Mouse (Mus musculus) brain, embryonic 14.5 days (tissue): ENCODE results near the gene Olfr1411. TPM values are rescaled to one million over a fixed set of nuclear protein-coding genes. Genes with fewer than 3 reads are reported as not detected.

ENCODE experiments used
- DNase-seq: peaks from one replicate; pipeline ENCODE4 v3.0.0-alpha.2; 2011; ENCODE audit warnings: low read depth
- CTCF ChIP-seq: fragments of 200-500 bp; IDR thresholded peaks from 2 replicates; pipeline ENCODE4 v1.5.1; 2012; ENCODE audit warnings: inconsistent platforms, mild to moderate bottlenecking, moderate library complexity, borderline replicate concordance; ENCODE audit not compliant: insufficient read depth, insufficient read length; ENCODE audit errors: extremely low read depth
- POLR2A ChIP-seq: fragments of 200-500 bp; IDR thresholded peaks from 2 replicates; pipeline ENCODE4 v1.6.1; 2012; ENCODE audit warnings: mild to moderate bottlenecking, inconsistent platforms, borderline replicate concordance; ENCODE audit not compliant: poor library complexity, insufficient read depth, insufficient read length, severe bottlenecking; ENCODE audit errors: extremely low read depth
- polyA plus RNA-seq: library from polyadenylated mRNA; depleted of rRNA; stranded (reverse); fragments of >200 nt; gene quantifications from 2 replicates; pipeline ENCODE4 v1.2.3, GENCODE M21; 2012; rRNA removed

Olfr1411 gene
- polyA plus RNA-seq, 1 experiment: not detected

- TF ChIP-seq CTCF: no peak
- TF ChIP-seq POLR2A: no peak
- no peak for DNase-seq
Observed at GRCm38 (mm10) chr1:92640393-92640792, 46.2 kb downstream of the Olfr1411 start.

- DNase-seq: peak; percentile 97
- TF ChIP-seq CTCF: no peak
- TF ChIP-seq POLR2A: peak; percentile 32; the same call in 1 of the 2 replicates
Observed at GRCm38 (mm10) chr1:92641514-92642272, 47.5 kb downstream of the Olfr1411 start, which contains the start of gene Cops9. TSS of gene Cops9 (minus strand) at chr1:92641985.

- DNase-seq: no peak
- no peak for TF ChIP-seq CTCF
- no peak for TF ChIP-seq POLR2A
Observed at GRCm38 (mm10) chr1:92643691-92644090, 49.5 kb downstream of the Olfr1411 start.

DNA sequence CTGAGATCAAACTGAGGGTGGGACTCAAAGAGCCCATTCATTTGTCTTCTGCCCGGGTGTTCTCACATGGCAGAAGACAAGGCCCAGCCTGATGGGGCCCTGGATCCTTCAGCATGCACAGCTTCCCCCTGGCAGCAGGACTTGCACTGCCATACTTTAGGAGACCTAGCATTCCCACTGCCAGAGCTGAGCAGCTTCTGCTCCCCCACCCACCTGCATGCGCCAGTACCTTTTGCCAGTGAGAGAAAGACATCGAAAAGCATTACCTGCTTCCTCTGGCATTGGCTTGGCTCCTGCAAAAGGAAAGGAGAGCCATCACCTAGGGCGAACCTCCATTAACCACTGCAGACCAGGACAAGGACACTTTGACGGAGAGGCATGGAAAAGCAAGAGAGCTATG lies 50.7 kb downstream of the Olfr1411 start:
- TF ChIP-seq CTCF: no peak
- no peak for TF ChIP-seq POLR2A
- DNase-seq: no peak

GRCm38 (mm10) chr1:92646111-92646510 lies 51.9 kb downstream of the Olfr1411 start:
- TF ChIP-seq POLR2A (no peak), CTCF (no peak)
- DNase-seq: no peak

DNA sequence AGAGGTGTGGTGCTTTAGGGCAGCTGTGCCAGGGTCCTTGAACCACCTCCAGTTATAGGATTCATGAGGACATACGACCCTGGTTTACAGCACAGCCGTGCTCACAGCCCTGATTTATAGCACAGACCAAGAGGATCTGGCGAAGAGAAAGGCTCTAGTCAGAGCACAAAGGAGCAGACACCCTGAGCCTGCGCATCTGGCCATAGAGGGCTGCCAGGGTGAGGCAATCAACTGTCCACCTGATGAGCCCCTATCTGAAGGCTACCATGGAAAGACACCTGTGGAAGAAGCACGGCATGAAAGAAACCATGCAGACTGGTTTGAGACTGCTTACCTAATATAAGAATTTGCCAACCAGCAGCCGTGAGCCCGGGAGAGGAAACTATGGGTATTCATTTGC lies 52.4 kb downstream of the Olfr1411 start:
- no peak for TF ChIP-seq POLR2A
- TF ChIP-seq CTCF: no peak
- DNase-seq: no peak

GRCm38 (mm10) chr1:92647026-92647425 lies 52.8 kb downstream of the Olfr1411 start:
- DNase-seq: no peak
- no peak for TF ChIP-seq CTCF

Other genes starting within 250 kb of the Olfr1411 start
- gene Ndufa10, start 120.6 kb upstream of the Olfr1411 start, polyA plus RNA-seq: 116 and 117 TPM in 2 replicates
- gene Olfr1416, start 109.3 kb upstream of the Olfr1411 start, polyA plus RNA-seq: not detected in 2 replicates
- gene Olfr1415, start 98.3 kb upstream of the Olfr1411 start, polyA plus RNA-seq: not detected in 2 replicates
- gene Olfr1414, start 75.8 kb upstream of the Olfr1411 start, polyA plus RNA-seq: not detected in 2 replicates
- gene Olfr1413, start 23.1 kb upstream of the Olfr1411 start, polyA plus RNA-seq: not detected in 2 replicates
- not detected in 2 replicates for gene Olfr1412, start 8.6 kb upstream of the Olfr1411 start, polyA plus RNA-seq
- gene Olfr1410, start 11.4 kb downstream of the Olfr1411 start, polyA plus RNA-seq: not detected in 2 replicates
- not detected in 2 replicates for gene Olfr12, start 23.4 kb downstream of the Olfr1411 start, polyA plus RNA-seq
- gene Cops9, start 47.6 kb downstream of the Olfr1411 start, polyA plus RNA-seq: 262 and 380 TPM in 2 replicates
- gene Otos, start 54.4 kb downstream of the Olfr1411 start, polyA plus RNA-seq: 0.11 and 0.14 TPM in 2 replicates
- gene Gpc1, start 237.2 kb downstream of the Olfr1411 start, polyA plus RNA-seq: 157 and 180 TPM in 2 replicates